Mouse (Mus musculus): ENCODE measurements around the gene Ring1. TPM values are rescaled to one million over a fixed set of nuclear protein-coding genes. Genes with fewer than 3 reads are reported as not detected.

Ring1 gene
- polyA plus RNA-seq (2014; fragmentation: Nextera tagmentation; extraction: Ambion mirVana) = 7.5 and 8.6 TPM in 2 replicates

DNA sequence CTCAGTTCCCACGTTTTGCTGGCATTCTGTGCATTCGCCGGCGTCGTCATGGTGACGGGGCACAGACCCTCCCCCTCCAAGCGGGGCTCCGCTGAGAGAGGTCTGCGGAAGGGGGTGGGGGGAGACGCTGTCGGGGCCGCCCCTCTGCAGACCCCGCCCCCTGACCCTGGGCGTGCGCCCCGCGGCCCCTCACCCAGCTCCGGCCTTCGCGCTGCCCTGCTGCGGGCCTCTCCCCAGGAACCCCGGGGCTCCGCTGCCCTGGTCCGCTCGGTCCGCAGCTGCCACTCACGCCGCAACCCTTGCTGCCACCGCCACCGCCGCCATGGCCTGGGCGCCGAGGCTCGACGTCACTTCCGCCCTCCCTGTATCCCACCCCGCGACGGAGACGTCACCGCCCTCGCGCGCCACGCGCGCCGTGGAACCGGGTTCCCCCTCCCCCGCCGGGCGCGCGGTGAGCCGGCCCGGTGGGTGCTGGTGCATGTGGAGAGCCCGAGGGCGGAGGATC, at the start of gene Ring1:
Gene Ring1, minus strand, starts transcription at position 364 of the 505 bp plus-strand sequence.
- H3K4me2 ChIP-seq (replicated peaks; ENCODE audit: low read depth, low read length) = peak within 1 kb of the TSS; percentile 94
- H3K27ac ChIP-seq (ENCODE audit: low read length) = peak within 1 kb of the TSS; percentile 90
- H3K9me3 ChIP-seq (ENCODE audit: control insufficient read depth, low read depth, low read length) = no peaks in the 10 kb centered on the region
- H3K27me3 ChIP-seq (ENCODE audit: control insufficient read depth, insufficient read depth, low read length) = no peaks in the 10 kb centered on the region
- peak; percentile 71 for ATAC-seq (ENCODE audit: insufficient number of reproducible peaks, insufficient read depth, low FRiP score, low read depth)
- H3K4me3 ChIP-seq (ENCODE audit: low read depth, low read length) = peak within 1 kb of the TSS; percentile 90
- H3K36me3 ChIP-seq (ENCODE audit: control insufficient read depth, insufficient read depth, low read length) = peaks cover 16% of the 10 kb centered on the region
- WGBS = 2% methylated on average over 48 of the region's 58 CpGs
- peak within 1 kb of the TSS; percentile 87 for H3K9ac ChIP-seq (replicated peaks; ENCODE audit: low read depth, low read length)
- peaks cover 27% of the 10 kb centered on the region for H3K4me1 ChIP-seq (ENCODE audit: control insufficient read depth, insufficient read depth, low read length)

DNA sequence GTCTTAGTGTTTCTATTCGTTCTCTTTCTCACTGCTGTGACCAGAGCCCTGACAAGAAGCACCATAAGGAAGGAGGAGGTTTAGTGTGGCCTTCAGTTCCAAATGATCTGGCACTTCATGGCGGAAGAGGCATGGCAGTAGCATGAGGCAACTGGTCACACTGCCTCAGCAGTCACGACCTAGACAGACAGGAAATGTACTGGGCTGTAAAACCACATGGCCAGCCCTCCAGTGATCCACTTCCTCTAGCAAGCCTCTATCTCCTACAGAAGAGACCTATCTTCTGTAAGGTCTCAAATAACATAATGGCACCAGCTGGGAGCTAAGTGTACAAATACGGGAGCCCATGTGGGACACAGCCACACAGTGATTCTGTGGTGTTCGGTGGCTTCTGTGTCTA, 47.6 kb upstream of the Ring1 start:
- WGBS = 76% methylated on average over 5 of the region's 5 CpGs
- ATAC-seq (ENCODE audit: insufficient number of reproducible peaks, insufficient read depth, low FRiP score, low read depth) = no peak
- Histone ChIP-seq H3K4me3 (ENCODE audit: low read depth, low read length) (no peak overlapping the region), H3K27me3 (ENCODE audit: control insufficient read depth, insufficient read depth, low read length) (0 out of 2 replicates have a peak, but pooled peaks cover 6% of the 10 kb centered on the region), H3K4me1 (ENCODE audit: control insufficient read depth, insufficient read depth, low read length) (no peaks in the 10 kb centered on the region), H3K9ac (replicated peaks; ENCODE audit: low read depth, low read length) (no peak overlapping the region), H3K9me3 (ENCODE audit: control insufficient read depth, low read depth, low read length) (no peaks in the 10 kb centered on the region), H3K36me3 (ENCODE audit: control insufficient read depth, insufficient read depth, low read length) (no peaks in the 10 kb centered on the region), H3K4me2 (replicated peaks; ENCODE audit: low read depth, low read length) (no peak overlapping the region), H3K27ac (ENCODE audit: low read length) (no peak overlapping the region)

DNA sequence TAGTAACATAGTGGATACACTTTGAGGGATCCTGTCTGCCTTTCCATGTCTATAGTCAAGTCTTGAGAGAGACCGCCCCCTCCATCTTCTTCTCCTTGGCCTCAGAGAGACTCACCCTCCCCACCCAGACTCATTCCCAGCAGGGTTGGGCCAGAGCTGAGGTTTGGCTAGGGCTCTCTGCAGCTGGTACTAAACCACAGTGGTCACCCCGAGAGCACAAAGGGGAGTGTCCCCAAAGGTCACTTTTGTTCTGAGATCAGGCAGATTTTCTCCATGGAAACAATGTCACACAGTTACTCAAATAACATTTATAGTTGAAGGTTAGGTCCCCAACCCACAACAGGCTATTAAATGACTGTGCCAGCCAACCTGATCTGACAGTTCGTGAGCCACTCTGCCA, 44.4 kb upstream of the Ring1 start:
- no peaks in the 10 kb centered on the region for H3K9me3 ChIP-seq (ENCODE audit: control insufficient read depth, low read depth, low read length)
- no peaks in the 10 kb centered on the region for H3K36me3 ChIP-seq (ENCODE audit: control insufficient read depth, insufficient read depth, low read length)
- no peak overlapping the region for H3K9ac ChIP-seq (replicated peaks; ENCODE audit: low read depth, low read length)
- no peak overlapping the region for H3K4me2 ChIP-seq (replicated peaks; ENCODE audit: low read depth, low read length)
- no peak overlapping the region for H3K4me3 ChIP-seq (ENCODE audit: low read depth, low read length)
- H3K4me1 ChIP-seq (ENCODE audit: control insufficient read depth, insufficient read depth, low read length) = no peaks in the 10 kb centered on the region
- no peak overlapping the region for H3K27ac ChIP-seq (ENCODE audit: low read length)
- ATAC-seq (ENCODE audit: insufficient number of reproducible peaks, insufficient read depth, low FRiP score, low read depth) = no peak
- 48% methylated on average over 3 of the region's 3 CpGs for WGBS
- no peaks in the 10 kb centered on the region for H3K27me3 ChIP-seq (ENCODE audit: control insufficient read depth, insufficient read depth, low read length)

DNA sequence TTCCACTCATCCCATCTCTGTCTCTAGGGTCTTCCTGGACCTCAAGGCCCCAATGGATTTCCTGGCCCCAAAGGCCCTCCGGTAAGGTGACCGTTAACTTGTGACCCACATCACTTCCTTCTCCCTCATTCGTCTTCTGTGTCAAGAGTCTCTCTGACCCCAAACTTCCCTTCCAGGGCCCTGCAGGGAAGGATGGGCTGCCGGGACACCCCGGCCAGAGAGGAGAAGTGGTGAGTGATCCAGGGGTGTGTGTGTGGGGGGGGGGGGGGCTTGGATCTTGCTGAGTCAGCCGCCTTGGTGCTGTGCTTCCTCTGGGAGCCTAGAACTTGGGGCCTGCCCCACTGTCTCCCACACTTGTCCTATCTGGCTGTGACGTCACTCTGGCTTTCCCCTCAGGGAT, 32.7 kb upstream of the Ring1 start:
- no peaks in the 10 kb centered on the region for H3K36me3 ChIP-seq (ENCODE audit: control insufficient read depth, insufficient read depth, low read length)
- H3K4me2 ChIP-seq (replicated peaks; ENCODE audit: low read depth, low read length) = no peak overlapping the region
- no peaks in the 10 kb centered on the region for H3K27me3 ChIP-seq (ENCODE audit: control insufficient read depth, insufficient read depth, low read length)
- H3K4me3 ChIP-seq (ENCODE audit: low read depth, low read length) = no peak overlapping the region
- no peak overlapping the region for H3K9ac ChIP-seq (replicated peaks; ENCODE audit: low read depth, low read length)
- no peaks in the 10 kb centered on the region for H3K9me3 ChIP-seq (ENCODE audit: control insufficient read depth, low read depth, low read length)
- no peaks in the 10 kb centered on the region for H3K4me1 ChIP-seq (ENCODE audit: control insufficient read depth, insufficient read depth, low read length)
- no peak for ATAC-seq (ENCODE audit: insufficient number of reproducible peaks, insufficient read depth, low FRiP score, low read depth)
- WGBS = 57% methylated on average over 7 of the region's 7 CpGs
- no peak overlapping the region for H3K27ac ChIP-seq (ENCODE audit: low read length)

DNA sequence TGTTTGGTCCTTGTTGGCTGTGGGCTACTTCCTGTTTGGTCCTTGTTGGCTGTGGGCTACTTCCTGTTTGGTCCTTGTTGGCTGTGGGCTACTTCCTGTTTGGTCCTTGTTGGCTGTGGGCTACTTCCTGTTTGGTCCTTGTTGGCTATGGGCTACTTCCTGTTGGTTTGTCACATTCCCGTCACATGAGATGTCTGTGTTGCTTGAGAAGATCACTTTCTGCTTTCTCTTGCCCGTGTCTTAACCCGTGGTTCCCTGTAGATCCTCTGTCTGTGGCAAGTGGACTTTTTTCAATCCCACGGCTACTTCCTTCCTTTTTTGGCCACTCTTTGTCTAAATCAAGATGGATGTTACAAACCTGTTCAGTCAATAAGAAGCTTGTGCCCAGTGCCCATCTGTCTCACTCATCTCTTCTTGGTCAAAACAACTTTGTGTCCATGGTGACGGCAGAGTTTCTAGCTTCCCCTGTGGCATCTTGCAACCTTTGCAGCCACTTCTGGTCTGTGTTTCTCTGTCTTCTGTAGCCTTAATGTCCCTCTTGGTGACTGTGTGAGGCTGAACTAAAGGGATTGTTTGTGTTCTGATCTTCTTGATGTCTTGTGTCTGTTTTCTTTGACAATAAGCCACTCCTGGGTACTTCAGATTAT, 23.0 kb upstream of the Ring1 start:
- Histone ChIP-seq H3K9ac (replicated peaks; ENCODE audit: low read depth, low read length) (no peak overlapping the region), H3K36me3 (ENCODE audit: control insufficient read depth, insufficient read depth, low read length) (no peaks in the 10 kb centered on the region), H3K27ac (ENCODE audit: low read length) (no peak overlapping the region), H3K4me1 (ENCODE audit: control insufficient read depth, insufficient read depth, low read length) (no peaks in the 10 kb centered on the region), H3K4me2 (replicated peaks; ENCODE audit: low read depth, low read length) (no peak overlapping the region), H3K9me3 (ENCODE audit: control insufficient read depth, low read depth, low read length) (no peaks in the 10 kb centered on the region), H3K4me3 (ENCODE audit: low read depth, low read length) (no peak overlapping the region), H3K27me3 (ENCODE audit: control insufficient read depth, insufficient read depth, low read length) (no peaks in the 10 kb centered on the region)
- no peak for ATAC-seq (ENCODE audit: insufficient number of reproducible peaks, insufficient read depth, low FRiP score, low read depth)
- 91% methylated on average over 5 of the region's 5 CpGs for WGBS

DNA sequence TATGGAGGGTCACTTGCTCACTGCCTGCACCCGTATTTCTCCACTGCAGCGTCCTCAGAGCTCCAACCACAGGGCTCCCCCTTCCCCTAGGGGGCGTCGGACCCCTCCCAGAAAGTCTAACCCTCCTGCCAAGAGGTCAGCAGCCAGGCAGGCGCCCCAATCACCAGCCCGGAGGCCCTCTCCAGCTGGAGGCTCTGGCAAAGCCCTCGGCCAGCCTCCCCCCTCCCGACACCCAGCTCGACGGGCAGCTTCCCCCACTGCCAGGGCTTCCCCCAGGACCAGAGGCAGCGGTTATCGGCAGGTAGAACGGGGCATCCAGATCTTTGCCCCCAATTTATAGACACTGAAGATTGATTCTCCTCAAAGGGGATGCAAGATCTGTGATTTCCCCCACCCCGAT, 21.5 kb upstream of the Ring1 start:
- Histone ChIP-seq H3K4me2 (replicated peaks; ENCODE audit: low read depth, low read length) (no peak overlapping the region), H3K27ac (ENCODE audit: low read length) (no peak overlapping the region), H3K27me3 (ENCODE audit: control insufficient read depth, insufficient read depth, low read length) (no peaks in the 10 kb centered on the region), H3K36me3 (ENCODE audit: control insufficient read depth, insufficient read depth, low read length) (no peaks in the 10 kb centered on the region), H3K4me3 (ENCODE audit: low read depth, low read length) (no peak overlapping the region), H3K9me3 (ENCODE audit: control insufficient read depth, low read depth, low read length) (no peaks in the 10 kb centered on the region), H3K9ac (replicated peaks; ENCODE audit: low read depth, low read length) (no peak overlapping the region), H3K4me1 (ENCODE audit: control insufficient read depth, insufficient read depth, low read length) (0 out of 2 replicates have a peak, but pooled peaks cover 7% of the 10 kb centered on the region)
- no peak for ATAC-seq (ENCODE audit: insufficient number of reproducible peaks, insufficient read depth, low FRiP score, low read depth)
- 77% methylated on average over 14 of the region's 14 CpGs for WGBS

DNA sequence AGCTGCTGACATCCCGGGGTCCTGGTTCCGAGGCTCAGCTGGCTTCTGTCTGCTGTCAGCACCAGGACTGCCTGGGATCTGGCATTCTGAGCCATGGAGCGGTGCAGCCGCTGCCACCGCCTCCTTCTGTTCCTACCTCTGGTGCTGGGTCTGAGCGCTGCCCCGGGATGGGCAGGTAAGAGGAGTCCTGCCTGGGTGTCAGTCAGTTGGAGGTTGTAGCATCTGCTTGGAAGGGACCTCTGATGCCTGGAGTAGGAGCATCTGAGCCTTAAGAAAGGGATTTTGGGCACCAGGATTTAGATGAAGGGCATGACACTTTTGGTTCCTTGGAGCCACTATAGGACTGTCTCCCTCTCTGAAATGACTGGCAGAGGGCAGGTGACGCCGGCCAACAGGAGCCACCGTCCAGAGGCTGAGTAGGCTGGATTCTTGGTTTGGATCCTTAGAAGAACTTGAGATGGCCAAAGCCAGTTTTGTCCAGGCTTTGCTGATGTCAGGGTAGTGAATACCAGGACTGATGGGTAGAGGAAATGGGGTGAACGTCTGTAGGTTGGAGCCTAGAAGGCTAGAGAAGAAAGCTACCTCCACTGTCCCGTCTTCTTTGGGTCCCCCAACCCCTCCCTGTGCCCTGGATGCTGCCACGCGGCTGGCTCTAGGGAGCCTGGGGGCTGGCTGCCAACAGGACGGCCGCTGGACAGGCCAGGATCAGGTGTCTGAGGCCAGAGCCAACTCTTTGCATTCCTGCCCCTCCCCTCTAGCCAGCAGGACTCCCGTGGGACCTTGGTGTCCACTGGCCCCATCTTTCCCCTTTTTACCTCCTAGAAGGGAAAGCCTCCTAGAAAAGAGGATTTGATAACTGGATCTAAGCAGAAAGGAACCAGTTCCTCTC, 15.3 kb upstream of the Ring1 start:
- H3K4me3 ChIP-seq (ENCODE audit: low read depth, low read length) = 0 out of 2 replicates have a peak overlapping the region, but pooled peaks have one; percentile 12
- H3K9ac ChIP-seq (replicated peaks; ENCODE audit: low read depth, low read length) = no peak overlapping the region
- no peaks in the 10 kb centered on the region for H3K9me3 ChIP-seq (ENCODE audit: control insufficient read depth, low read depth, low read length)
- peaks cover 30% of the 10 kb centered on the region; the same call in 1 of the 2 replicates for H3K4me1 ChIP-seq (ENCODE audit: control insufficient read depth, insufficient read depth, low read length)
- H3K27ac ChIP-seq (ENCODE audit: low read length) = no peak overlapping the region
- 24% methylated on average over 17 of the region's 17 CpGs for WGBS
- no peak for ATAC-seq (ENCODE audit: insufficient number of reproducible peaks, insufficient read depth, low FRiP score, low read depth)
- peaks cover 26% of the 10 kb centered on the region for H3K36me3 ChIP-seq (ENCODE audit: control insufficient read depth, insufficient read depth, low read length)
- no peaks in the 10 kb centered on the region for H3K27me3 ChIP-seq (ENCODE audit: control insufficient read depth, insufficient read depth, low read length)
- peak overlapping the region; percentile 40; the same call in 1 of the 2 replicates for H3K4me2 ChIP-seq (replicated peaks; ENCODE audit: low read depth, low read length)

DNA sequence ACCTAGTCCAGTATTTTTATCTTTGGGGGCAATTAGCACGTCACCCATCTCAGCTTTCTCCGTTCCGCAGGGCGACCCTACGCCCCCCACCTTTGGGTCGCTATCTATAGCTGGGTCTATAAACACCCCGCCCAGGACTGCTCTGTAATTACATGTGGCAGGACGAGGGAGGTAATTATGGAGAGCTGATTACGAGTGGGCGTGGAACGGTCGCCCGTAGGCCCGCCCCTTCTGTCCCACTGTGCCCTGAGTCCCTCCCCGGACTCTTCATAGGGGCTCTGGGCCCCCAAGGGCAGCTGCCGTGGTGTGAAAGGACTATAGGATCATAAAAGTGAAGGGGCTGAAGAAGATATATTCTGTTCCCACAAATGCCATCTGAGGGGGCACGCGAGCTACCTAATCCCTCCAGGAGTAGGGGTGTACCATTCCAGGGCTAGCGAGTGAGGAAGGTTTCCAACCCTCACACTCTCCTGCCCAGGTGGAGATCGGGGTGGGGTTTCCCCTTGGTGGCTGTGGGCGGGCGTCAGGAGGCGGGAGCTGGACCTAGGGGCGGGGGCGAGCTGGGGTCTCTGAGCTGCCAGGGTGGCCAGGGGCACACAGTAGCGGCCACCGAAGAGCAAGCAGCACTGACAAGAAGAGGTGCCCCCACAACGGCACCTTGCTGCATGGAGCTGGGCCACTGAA, 14.5 kb upstream of the Ring1 start, which contains the start of gene Col11a2:
Gene Col11a2, plus strand, starts transcription at position 560 of the 684 bp plus-strand sequence.
- peaks cover 30% of the 10 kb centered on the region; the same call in 1 of the 2 replicates for H3K4me1 ChIP-seq (ENCODE audit: control insufficient read depth, insufficient read depth, low read length)
- peak within 1 kb of the TSS; percentile 40 for H3K4me2 ChIP-seq (replicated peaks; ENCODE audit: low read depth, low read length)
- WGBS = 9% methylated on average over 28 of the region's 28 CpGs
- no peak within 1 kb of the TSS for H3K27ac ChIP-seq (ENCODE audit: low read length)
- H3K36me3 ChIP-seq (ENCODE audit: control insufficient read depth, insufficient read depth, low read length) = peaks cover 33% of the 10 kb centered on the region
- H3K9me3 ChIP-seq (ENCODE audit: control insufficient read depth, low read depth, low read length) = no peaks in the 10 kb centered on the region
- peak within 1 kb of the TSS; percentile 30; the same call in 1 of the 2 replicates for H3K9ac ChIP-seq (replicated peaks; ENCODE audit: low read depth, low read length)
- ATAC-seq (ENCODE audit: insufficient number of reproducible peaks, insufficient read depth, low FRiP score, low read depth) = peak; percentile 10; the same call in 1 of the 2 replicates
- H3K4me3 ChIP-seq (ENCODE audit: low read depth, low read length) = peak within 1 kb of the TSS; percentile 12; the same call in 1 of the 2 replicates
- H3K27me3 ChIP-seq (ENCODE audit: control insufficient read depth, insufficient read depth, low read length) = no peaks in the 10 kb centered on the region
